Mouse (Mus musculus) kidney, postnatal 0 days (tissue): ENCODE measurements around the gene Apoc1. TPM values are rescaled to one million over a fixed set of nuclear protein-coding genes. Genes with fewer than 3 reads are reported as not detected.
A peak's percentile ranks its signal among the peaks of the same experiment; 100 is the strongest.

ENCODE experiments used
- ATAC-seq: fragments of 200-750 bp; cut with Nextera tagmentation; replicated peaks from 2 replicates; pipeline ENCODE4 v1.8.0; 2017; ENCODE audit warnings: low read depth, moderate number of reproducible peaks, moderate TSS enrichment, moderate library complexity; ENCODE audit not compliant: low FRiP score
- DNase-seq: peaks from one replicate; pipeline ENCODE4 v3.0.0-alpha.2; 2016; ENCODE audit warnings: low spot score
- H3K27ac ChIP-seq: fragments of 300-500 bp; sonication (generic); 2 replicates; pipeline ENCODE4 v1.5.1; 2014; ENCODE audit warnings: mild to moderate bottlenecking
- H3K27me3 ChIP-seq: fragments of 300-500 bp; sonication (generic); 2 replicates; pipeline ENCODE4 v1.6.1; 2014; ENCODE audit warnings: low read length, mixed read lengths; ENCODE audit not compliant: insufficient read depth
- H3K36me3 ChIP-seq: fragments of 300-500 bp; sonication (generic); 2 replicates; pipeline ENCODE4 v1.6.1; 2014; ENCODE audit warnings: low read length, mixed read lengths; ENCODE audit not compliant: insufficient read depth
- H3K4me1 ChIP-seq: fragments of 300-500 bp; sonication (generic); replicated peaks from 2 replicates; pipeline ENCODE4 v1.6.1; 2014; ENCODE audit warnings: antibody characterized with exemption, low read length, mixed read lengths; ENCODE audit not compliant: insufficient read depth
- H3K4me2 ChIP-seq: fragments of 300-500 bp; sonication (generic); 2 replicates; pipeline ENCODE4 v1.6.1; 2014; ENCODE audit warnings: mild to moderate bottlenecking, low read length, moderate library complexity, mixed read lengths
- H3K4me3 ChIP-seq: fragments of 300-500 bp; sonication (generic); replicated peaks from 2 replicates; pipeline ENCODE4 v1.5.1; 2014; ENCODE audit warnings: low read depth, low read length
- H3K9ac ChIP-seq: fragments of 300-500 bp; sonication (generic); 2 replicates; pipeline ENCODE4 v1.6.1; 2014; ENCODE audit warnings: low read depth, low read length
- H3K9me3 ChIP-seq: fragments of 300-500 bp; sonication (generic); replicated peaks from 2 replicates; pipeline ENCODE4 v1.6.1; 2016; ENCODE audit warnings: low read length, inconsistent platforms, mixed read lengths
- CTCF ChIP-seq: IDR thresholded peaks from 2 replicates; pipeline ENCODE4 v1.5.1; 2016; ENCODE audit warnings: antibody characterized with exemption, low read depth, mild to moderate bottlenecking, moderate library complexity
- WGBS: fragments of 180-500 bp; shearing (Covaris S2); extraction: QIAGEN DNeasy Blood & Tissue Kit; methylation state at CpG from one replicate; pipeline ENCODE4 v1.1.7; 2014; 5-methylcytosine and 5-hydroxymethylcytosine counted together
- polyA plus RNA-seq: library from polyadenylated mRNA; unstranded; fragments of >200 nt; fragmentation: Nextera tagmentation; extraction: Ambion mirVana; gene quantifications from 2 replicates; pipeline ENCODE4 v1.2.1, GENCODE M21; 2015

Gene Apoc1
- polyA plus RNA-seq, 1 experiment from 2014 or later, result 48.4 TPM

DNA sequence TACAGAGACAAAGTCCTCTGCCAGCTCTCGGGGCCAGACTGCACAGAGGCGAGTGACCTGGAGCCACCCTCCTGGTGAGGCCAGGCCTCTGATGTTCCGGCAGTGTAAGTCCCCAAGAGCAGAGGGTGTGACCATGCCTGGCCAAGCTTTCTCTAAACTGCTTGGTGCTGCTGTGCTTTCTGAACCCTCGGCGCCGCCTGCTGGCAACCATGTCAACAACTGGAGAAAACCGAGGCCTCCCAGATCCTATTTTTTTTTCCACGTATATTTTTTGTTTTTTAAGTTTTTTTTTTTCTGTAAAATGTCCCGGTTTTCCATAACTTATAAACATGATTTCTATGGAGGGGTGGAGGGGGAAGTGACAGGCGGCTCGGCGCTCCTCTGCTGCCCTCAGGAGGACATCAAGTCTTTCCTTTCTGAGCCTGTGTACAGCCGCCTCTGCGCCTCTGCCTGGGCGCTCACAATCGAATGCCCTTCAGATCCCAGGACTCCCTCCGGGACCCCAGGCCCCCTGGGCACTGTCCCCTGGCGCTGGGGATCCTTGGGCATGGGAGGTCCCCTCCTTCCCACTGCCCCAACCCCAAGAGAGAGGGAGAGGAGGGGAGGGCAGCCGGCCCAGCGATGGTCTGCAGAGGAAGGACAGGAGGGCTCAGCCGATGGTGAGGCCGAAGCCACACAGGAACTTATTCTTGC lies 8.8 kb upstream of the Apoc1 start:
- WGBS, result 29% methylated on average over 22 of the region's 22 CpGs
- Histone ChIP-seq H3K4me3 (no peak overlapping the region), H3K4me1 (peaks cover 8% of the 10 kb centered on the region), H3K36me3 (0 out of 2 replicates have a peak, but pooled peaks cover 5% of the 10 kb centered on the region), H3K9ac (no peak overlapping the region), H3K9me3 (no peaks in the 10 kb centered on the region), H3K27ac (peak overlapping the region; percentile 57), H3K27me3 (no peaks in the 10 kb centered on the region), H3K4me2 (no peak overlapping the region)
- ATAC-seq (peak; percentile 88), DNase-seq (peak; percentile 93)
- TF ChIP-seq CTCF, result peak; percentile 81

DNA sequence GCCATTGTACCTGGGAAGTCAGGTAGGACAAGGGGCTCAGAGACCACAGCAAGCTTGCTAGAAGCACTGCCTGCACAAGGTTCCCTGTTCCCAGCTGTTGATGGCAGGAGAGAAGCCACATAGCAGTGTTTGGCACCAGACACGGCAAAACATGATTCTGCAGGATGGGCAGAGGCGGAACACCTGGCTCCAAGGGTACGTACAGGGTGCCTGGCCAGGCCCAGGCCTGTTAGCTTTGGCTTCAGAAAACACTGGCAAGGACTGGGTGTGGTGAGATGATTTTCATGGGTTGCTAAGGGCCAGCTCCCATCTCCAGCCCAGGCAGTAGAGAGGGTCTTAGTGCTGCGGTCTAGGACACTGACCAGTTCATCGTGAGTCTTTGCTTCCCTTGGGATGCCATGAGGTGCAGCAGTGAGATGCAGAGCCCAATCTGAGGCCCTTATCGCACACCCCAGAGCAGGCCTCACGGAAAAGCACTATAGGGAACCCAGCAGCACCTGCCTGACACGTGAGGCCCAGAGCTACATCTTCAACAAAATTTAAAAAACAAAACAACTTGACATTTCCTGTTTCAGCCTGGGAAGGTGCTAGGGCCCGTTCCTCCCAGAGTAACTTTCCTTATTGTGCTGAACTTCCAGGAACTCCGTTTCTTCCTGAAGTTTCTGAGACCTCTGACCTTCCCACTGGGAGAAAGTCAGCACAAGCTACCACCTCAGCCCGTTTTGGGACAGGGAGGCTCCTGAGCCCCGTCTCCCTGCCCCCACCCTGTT lies 8.0 kb upstream of the Apoc1 start:
- Histone ChIP-seq H3K9me3 (no peaks in the 10 kb centered on the region), H3K9ac (no peak overlapping the region), H3K4me3 (no peak overlapping the region), H3K4me1 (peaks cover 8% of the 10 kb centered on the region), H3K27ac (peak overlapping the region; percentile 57), H3K36me3 (0 out of 2 replicates have a peak, but pooled peaks cover 4% of the 10 kb centered on the region), H3K27me3 (no peaks in the 10 kb centered on the region), H3K4me2 (no peak overlapping the region)
- TF ChIP-seq CTCF, result no peak
- DNase-seq (no peak), ATAC-seq (peak; percentile 8; the same call in 1 of the 2 replicates)
- WGBS, result 61% methylated on average over 12 of the region's 12 CpGs

DNA sequence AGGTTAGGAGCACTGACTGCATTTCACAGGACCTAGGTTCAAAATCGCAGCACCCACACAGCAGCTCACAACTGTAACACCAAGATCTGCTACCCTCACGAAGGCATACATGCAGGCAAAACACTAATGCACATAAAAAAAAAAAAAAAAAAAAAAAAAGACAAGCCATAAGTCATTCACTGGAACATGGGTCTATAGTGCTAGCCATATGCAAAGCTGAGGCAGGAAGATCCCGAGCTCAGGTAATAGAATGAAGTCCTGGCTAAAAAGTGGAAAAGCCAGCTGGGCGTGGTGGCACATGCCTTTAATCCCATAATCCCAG lies 7.3 kb upstream of the Apoc1 start:
- H3K9me3 ChIP-seq, result no peaks in the 10 kb centered on the region

DNA sequence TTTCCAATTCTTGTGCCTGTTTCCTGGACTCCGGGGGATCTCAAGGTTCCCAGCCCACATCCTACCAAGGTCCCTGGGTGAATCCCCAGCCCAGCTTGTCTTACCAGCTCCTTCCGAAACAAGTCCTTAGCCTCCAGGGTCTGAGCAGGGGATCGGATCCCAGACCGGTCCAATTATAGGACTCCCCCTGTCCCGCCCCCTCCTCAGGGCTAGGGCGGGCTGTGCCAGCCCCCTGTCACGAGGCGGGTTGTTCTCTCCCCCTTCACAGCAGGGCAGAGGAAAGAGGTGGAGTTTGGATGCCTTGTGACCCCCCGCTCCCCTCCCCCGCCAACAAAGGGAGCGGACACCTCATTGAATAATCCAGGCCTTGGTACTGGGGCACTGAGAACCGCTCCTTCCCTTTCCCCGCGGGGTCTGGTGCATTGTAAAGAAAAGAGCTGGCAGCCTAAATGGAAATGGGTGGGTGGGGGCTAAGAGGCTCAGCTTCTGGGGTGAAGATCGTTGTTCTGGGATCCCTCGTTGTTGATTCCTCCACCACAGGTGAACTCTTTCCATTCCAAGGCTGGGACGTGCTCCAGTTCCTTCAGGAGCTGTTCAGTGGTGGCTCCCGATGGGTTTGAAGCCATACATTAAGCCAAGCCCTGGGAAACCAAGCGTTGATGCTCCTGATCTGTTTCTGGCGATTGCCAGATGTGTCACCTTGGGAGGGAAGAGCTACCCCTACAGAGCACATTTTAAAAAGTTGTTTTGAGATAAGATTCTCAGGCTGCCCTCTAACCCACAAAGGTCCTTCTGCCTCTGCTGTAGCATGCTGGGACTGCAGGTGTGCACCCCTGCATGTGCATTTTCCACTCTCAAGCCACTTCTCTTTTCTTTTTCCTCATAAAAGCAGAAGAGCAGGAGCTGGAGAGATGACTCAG lies 6.7 kb upstream of the Apoc1 start, which contains the start of gene Apoe:
Gene Apoe, minus strand, starts transcription at position 282 of the 920 bp plus-strand sequence.
- H3K4me1 ChIP-seq, result peaks cover 8% of the 10 kb centered on the region
- no peak for TF ChIP-seq CTCF
- peak; percentile 16; the same call in 1 of the 2 replicates for ATAC-seq
- H3K9ac ChIP-seq, result peak within 1 kb of the TSS; percentile 54
- peak within 1 kb of the TSS; percentile 33 for H3K27ac ChIP-seq
- peak within 1 kb of the TSS; percentile 27 for H3K4me3 ChIP-seq
- H3K4me2 ChIP-seq, result peak within 1 kb of the TSS; percentile 67
- H3K9me3 ChIP-seq, result no peaks in the 10 kb centered on the region
- H3K36me3 ChIP-seq, result no peaks in the 10 kb centered on the region
- DNase-seq, result peak; percentile 51
- WGBS, result 4% methylated on average over 20 of the region's 20 CpGs
- H3K27me3 ChIP-seq, result no peaks in the 10 kb centered on the region

More for the DNA sequence above, 7.3 kb upstream of the Apoc1 start:
- H3K9ac ChIP-seq, result no peak overlapping the region
- H3K27ac ChIP-seq, result no peak overlapping the region
- TF ChIP-seq CTCF, result no peak
- H3K4me1 ChIP-seq, result peaks cover 8% of the 10 kb centered on the region
- no peak for ATAC-seq
- 0 out of 2 replicates have a peak, but pooled peaks cover 2% of the 10 kb centered on the region for H3K36me3 ChIP-seq
- DNase-seq, result no peak
- no peak overlapping the region for H3K4me3 ChIP-seq
- WGBS, result 74% methylated on average over 4 of the region's 4 CpGs
- no peak overlapping the region for H3K4me2 ChIP-seq
- H3K27me3 ChIP-seq, result no peaks in the 10 kb centered on the region

DNA sequence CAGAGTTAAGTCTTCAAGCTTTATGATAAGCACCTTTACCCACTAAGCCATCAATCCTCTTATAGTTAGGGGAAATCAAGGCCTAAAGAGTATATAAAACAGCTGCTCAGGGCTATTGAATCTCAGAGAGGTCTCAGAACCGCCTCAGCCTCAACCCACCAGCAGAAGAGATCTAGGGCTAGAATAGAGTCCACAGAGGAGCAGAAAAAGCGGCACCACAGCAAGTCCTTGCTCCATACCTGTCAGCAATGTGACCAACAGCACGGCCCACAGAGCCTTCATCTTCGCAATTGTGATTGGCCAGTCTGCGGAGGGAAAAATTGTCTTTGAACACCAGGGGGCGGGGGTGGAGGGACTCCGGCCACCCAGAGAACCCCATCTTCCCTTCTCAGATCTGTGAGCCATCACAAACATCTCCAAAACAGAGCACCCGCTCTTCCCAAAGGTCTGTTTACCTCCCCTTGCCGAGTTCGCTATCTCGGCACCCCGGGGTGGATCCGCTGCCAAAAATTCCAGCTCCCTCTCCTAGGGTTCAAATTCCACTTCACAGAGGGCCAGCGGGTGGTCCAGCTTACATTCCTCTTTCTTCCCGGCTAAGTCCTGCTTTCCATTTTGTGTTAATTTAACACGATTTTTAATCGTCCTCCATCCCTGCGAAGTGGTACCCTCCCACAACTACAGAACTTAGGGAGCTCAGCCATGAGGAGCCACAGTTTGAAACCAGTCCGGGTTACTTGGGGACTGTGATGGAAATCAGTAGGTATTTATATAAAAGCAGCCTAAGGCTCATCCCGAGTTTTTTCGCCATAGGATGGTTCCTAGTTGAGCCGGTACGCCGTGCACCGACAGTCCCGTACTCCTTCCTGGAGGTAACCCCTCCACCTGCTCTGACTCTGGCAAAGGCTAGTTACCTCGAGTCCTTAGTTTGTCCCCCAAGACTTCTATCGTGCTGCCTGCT lies 5.8 kb upstream of the Apoc1 start:
- Histone ChIP-seq H3K27ac (peak overlapping the region; percentile 20; the same call in 1 of the 2 replicates), H3K27me3 (no peaks in the 10 kb centered on the region), H3K4me3 (peak overlapping the region; percentile 27), H3K4me2 (peak overlapping the region; percentile 67), H3K36me3 (no peaks in the 10 kb centered on the region), H3K9ac (peak overlapping the region; percentile 54), H3K4me1 (peaks cover 11% of the 10 kb centered on the region), H3K9me3 (no peaks in the 10 kb centered on the region)
- no peak for ATAC-seq
- TF ChIP-seq CTCF, result peak; percentile 61
- DNase-seq, result peak; percentile 72
- WGBS, result 3% methylated on average over 28 of the region's 28 CpGs
